Mouse (Mus musculus): ENCODE measurements around the gene Eif2b1. TPM values are rescaled to one million over a fixed set of nuclear protein-coding genes. Genes with fewer than 3 reads are reported as not detected.

The Eif2b1 gene
- total RNA-seq, 4 experiments from 2014 or later = 30.2 to 38.8 (median 32.8) TPM

Other genes with a start within 250 kb of the Eif2b1 start
- 100 to 1,000 TPM; 126 to 160 (median 136) TPM for gene Cdk2ap1, start 216.0 kb downstream of the Eif2b1 start, total RNA-seq (2022)
- 100 to 1,000 TPM; 137 to 172 (median 153) TPM for gene Sbno1, start 153.1 kb downstream of the Eif2b1 start, total RNA-seq (2022)
- gene Kmt5a, start 139.2 kb downstream of the Eif2b1 start, total RNA-seq (2022) = 10 to 100 TPM; 46.3 to 56.1 (median 53.9) TPM
- gene Rilpl2, start 100.8 kb downstream of the Eif2b1 start, total RNA-seq (2022) = 10 to 100 TPM; 13.3 to 18.3 (median 15.8) TPM
- gene Snrnp35, start 96.0 kb downstream of the Eif2b1 start, total RNA-seq (2022) = 10 to 100 TPM; 19.0 to 29.8 (median 23.9) TPM
- 10 to 100 TPM; 51.6 to 69.0 (median 61.8) TPM for gene Rilpl1, start 47.7 kb downstream of the Eif2b1 start, total RNA-seq (2022)
- gene Tmed2, start 38.4 kb downstream of the Eif2b1 start, total RNA-seq (2022) = 100 to 1,000 TPM; 104 to 114 (median 110) TPM
- gene Ddx55, start 26.3 kb downstream of the Eif2b1 start, total RNA-seq (2022) = 10 to 100 TPM; 24.9 to 28.0 (median 27.0) TPM
- 10 to 100 TPM; 24.3 to 27.5 (median 25.7) TPM for gene Gtf2h3, start within 50 bp of the Eif2b1 start, total RNA-seq (2022)
- gene Atp6v0a2, start 49.4 kb upstream of the Eif2b1 start, total RNA-seq (2022) = 10 to 100 TPM; 55.7 to 63.9 (median 61.6) TPM
- gene Dnah10, start 146.0 kb upstream of the Eif2b1 start, total RNA-seq (2022) = under 1 TPM; 0.59 to 0.72 (median 0.67) TPM